Mouse (Mus musculus) CH12.LX (cell line): ENCODE data around the gene Ncor2. TPM values are rescaled to one million over a fixed set of nuclear protein-coding genes. Genes with fewer than 3 reads are reported as not detected.

ENCODE experiments used
- DNase-seq: peaks from one replicate; pipeline ENCODE4 v3.0.0-alpha.2; 2013; ENCODE audit errors: extremely low read depth
- H3K27ac ChIP-seq: 2 replicates; pipeline ENCODE4 v1.5.1; 2012; ENCODE audit warnings: low read depth, mild to moderate bottlenecking, control low read depth, moderate library complexity; ENCODE audit not compliant: insufficient read depth
- H3K27me3 ChIP-seq: replicated peaks from 2 replicates; pipeline ENCODE3; 2012; ENCODE audit warnings: inconsistent platforms
- H3K36me3 ChIP-seq, 2 experiments: replicated peaks in 1 of 2; 2 replicates each; pipeline versions ENCODE3 to v1.6.1; 2012; ENCODE audit warnings: inconsistent platforms in 1 of 2, low read length in 1 of 2, mild to moderate bottlenecking in 1 of 2, mixed read lengths in 1 of 2, moderate library complexity in 1 of 2; ENCODE audit not compliant: control insufficient read depth in 1 of 2, insufficient read depth in 1 of 2
- H3K4me1 ChIP-seq, 2 experiments: 2 replicates each; pipeline ENCODE4 v1.6.1; 2012; ENCODE audit warnings: inconsistent platforms in 1 of 2, moderate library complexity in 1 of 2; ENCODE audit not compliant: insufficient read depth in 2 of 2, control insufficient read depth in 1 of 2
- H3K4me2 ChIP-seq: 2 replicates; pipeline ENCODE4 v1.6.1; 2012; ENCODE audit warnings: low read depth, mild to moderate bottlenecking, control low read depth; ENCODE audit not compliant: poor library complexity, insufficient read depth, severe bottlenecking
- H3K4me3 ChIP-seq, 3 experiments: fragments of 150-350 bp in 1 of 3; sonication (generic) in 1 of 3; replicated peaks in 1 of 3; 2 replicates each; pipeline versions ENCODE3 to v1.5.1; 2011 to 2012; ENCODE audit warnings: low read depth in 2 of 3, low read length in 2 of 3, mild to moderate bottlenecking in 2 of 3, moderate library complexity in 2 of 3, control low read depth in 1 of 3, improper control_type of control experiment in 1 of 3, inconsistent platforms in 1 of 3, mixed read lengths in 1 of 3; ENCODE audit not compliant: poor library complexity in 1 of 3
- H3K79me2 ChIP-seq: replicated peaks from 2 replicates; pipeline ENCODE4 v1.6.1; 2012; ENCODE audit warnings: mild to moderate bottlenecking, moderate library complexity; ENCODE audit not compliant: control insufficient read depth, poor library complexity, insufficient read depth, severe bottlenecking; ENCODE audit errors: extremely low read depth
- H3K9ac ChIP-seq: 2 replicates; pipeline ENCODE4 v1.6.1; 2012; ENCODE audit warnings: low read depth, mild to moderate bottlenecking, control low read depth, moderate library complexity; ENCODE audit not compliant: insufficient read depth
- H3K9me3 ChIP-seq: replicated peaks from 2 replicates; pipeline ENCODE3; 2012; ENCODE audit warnings: low read length, inconsistent platforms, mixed read lengths
- BHLHE40 ChIP-seq: IDR thresholded peaks from 2 replicates; pipeline ENCODE4 v1.6.1; 2011; ENCODE audit warnings: mild to moderate bottlenecking, low read depth, low read length, improper control_type of control experiment
- CHD2 ChIP-seq: IDR thresholded peaks from 2 replicates; pipeline ENCODE4 v1.6.1; 2011; ENCODE audit warnings: low read length, improper control_type of control experiment
- CTCF ChIP-seq, 2 experiments: IDR thresholded peaks in 1 of 2; conservative IDR thresholded peaks in 1 of 2; 2 replicates each; pipeline ENCODE4 v1.5.1; 2011 to 2012; ENCODE audit warnings: low read depth in 2 of 2, low read length in 2 of 2, improper control_type of control experiment in 1 of 2, inconsistent platforms in 1 of 2, mild to moderate bottlenecking in 1 of 2, moderate library complexity in 1 of 2
- E2F4 ChIP-seq: IDR thresholded peaks from 2 replicates; pipeline ENCODE4 v1.6.1; 2011; ENCODE audit warnings: low read depth, low read length, improper control_type of control experiment; ENCODE audit not compliant: insufficient replicate concordance
- ELF1 ChIP-seq: IDR thresholded peaks from 2 replicates; pipeline ENCODE4 v1.6.1; 2014; ENCODE audit warnings: low read depth, mild to moderate bottlenecking, inconsistent platforms, low read length, improper control_type of control experiment
- EP300 ChIP-seq: IDR thresholded peaks from 2 replicates; pipeline ENCODE4 v1.6.1; 2011; ENCODE audit warnings: low read length, improper control_type of control experiment
- GABPA ChIP-seq: IDR thresholded peaks from 2 replicates; pipeline ENCODE4 v1.6.1; 2012; ENCODE audit warnings: low read depth, low read length, improper control_type of control experiment, inconsistent platforms; ENCODE audit not compliant: insufficient replicate concordance
- JUN ChIP-seq: IDR thresholded peaks from 2 replicates; pipeline ENCODE4 v1.6.1; 2011; ENCODE audit warnings: low read depth, mild to moderate bottlenecking, low read length, improper control_type of control experiment, moderate library complexity; ENCODE audit not compliant: insufficient read depth
- KAT2A ChIP-seq: IDR thresholded peaks from 2 replicates; pipeline ENCODE4 v1.6.1; 2012; ENCODE audit warnings: low read length, improper control_type of control experiment, inconsistent platforms; ENCODE audit not compliant: insufficient replicate concordance
- MAFK ChIP-seq: IDR thresholded peaks from 2 replicates; pipeline ENCODE4 v1.6.1; 2011; ENCODE audit warnings: low read length, improper control_type of control experiment; ENCODE audit not compliant: insufficient replicate concordance
- MAZ ChIP-seq: IDR thresholded peaks from 2 replicates; pipeline ENCODE4 v1.6.1; 2012; ENCODE audit warnings: low read depth, mild to moderate bottlenecking, inconsistent platforms, low read length, improper control_type of control experiment, moderate library complexity
- MXI1 ChIP-seq: IDR thresholded peaks from 2 replicates; pipeline ENCODE4 v1.6.1; 2011; ENCODE audit warnings: mild to moderate bottlenecking, low read depth, low read length, improper control_type of control experiment
- NELFE ChIP-seq: IDR thresholded peaks from 2 replicates; pipeline ENCODE4 v1.6.1; 2011; ENCODE audit warnings: low read depth, low read length, improper control_type of control experiment
- NRF1 ChIP-seq: IDR thresholded peaks from 2 replicates; pipeline ENCODE4 v1.6.1; 2014; ENCODE audit warnings: low read depth, mild to moderate bottlenecking, inconsistent platforms, low read length, improper control_type of control experiment, moderate library complexity
- RAD21 ChIP-seq: IDR thresholded peaks from 2 replicates; pipeline ENCODE4 v1.6.1; 2011; ENCODE audit warnings: low read depth, mild to moderate bottlenecking, low read length, improper control_type of control experiment, moderate library complexity
- RCOR1 ChIP-seq: conservative IDR thresholded peaks from 2 replicates; pipeline ENCODE4 v1.6.1; 2012; ENCODE audit warnings: low read depth, mild to moderate bottlenecking, inconsistent platforms, low read length, improper control_type of control experiment
- SIN3A ChIP-seq: IDR thresholded peaks from 2 replicates; pipeline ENCODE4 v1.6.1; 2012; ENCODE audit warnings: low read length, improper control_type of control experiment, inconsistent platforms
- ZC3H11A ChIP-seq: IDR thresholded peaks from 2 replicates; pipeline ENCODE4 v1.6.1; 2012; ENCODE audit warnings: low read depth, mild to moderate bottlenecking, inconsistent platforms, low read length, improper control_type of control experiment
- ZMIZ1 ChIP-seq: IDR thresholded peaks from 2 replicates; pipeline ENCODE4 v1.6.1; 2012; ENCODE audit warnings: low read depth, mild to moderate bottlenecking, inconsistent platforms, low read length, improper control_type of control experiment
- dilution Hi-C: fragments of 300-500 bp; cut with MboI; formaldehyde crosslinking; loops from 2 replicates; pipeline ENCODE4 v1.14.3; 2020; ENCODE audit warnings: low sequenced_read_pairs; ENCODE audit not compliant: extremely low pct_unique_long_range_greater_than_20kb, extremely low pct_ligation_motif_present
- in situ Hi-C: fragments of 300-500 bp; cut with MboI; formaldehyde crosslinking; loops from 3 replicates; pipeline ENCODE4 v1.14.3; 2019; ENCODE audit warnings: low sequenced_read_pairs, low pct_ligation_motif_present, low pct_unique_long_range_greater_than_20kb, mixed read lengths
- polyA plus RNA-seq: library from polyadenylated mRNA; unstranded; fragments of >175 nt; gene quantifications from 2 replicates; pipeline ENCODE4 v1.2.1, GENCODE M21; 2012; ENCODE audit warnings: low read depth; ENCODE audit not compliant: insufficient read length
- total RNA-seq, 2 experiments: library from RNA; depleted of rRNA; stranded (reverse); fragments of 300-350 nt in 1 of 2; fragments of >200 nt in 1 of 2; gene quantifications; 2 replicates each; pipeline ENCODE4 v1.2.3; 2012 to 2014

Ncor2 gene
- total and polyA plus RNA-seq, 3 experiments = 3.9 to 44.7 (median 10.8) TPM

GRCm38 (mm10) chr5:125143114-125143872 is 35.7 kb downstream of the Ncor2 start:
- TF ChIP-seq ZMIZ1 = no peak
- no peak for TF ChIP-seq SIN3A
- no peak for TF ChIP-seq RAD21
- no peak for TF ChIP-seq RCOR1
- no peak for TF ChIP-seq KAT2A
- no peak for TF ChIP-seq EP300
- TF ChIP-seq BHLHE40 = no peak
- no peak for TF ChIP-seq ZC3H11A
- TF ChIP-seq CHD2 = no peak
- no peak for TF ChIP-seq MXI1
- no peak for TF ChIP-seq ELF1
- Histone ChIP-seq H3K4me1 (peaks cover 36 to 92% of the 10 kb centered on the region in 2 experiments), H3K27me3 (no peaks in the 10 kb centered on the region), H3K79me2 (peaks cover 15% of the 10 kb centered on the region), H3K9me3 (no peaks in the 10 kb centered on the region), H3K9ac (no peak overlapping the region), H3K27ac (no peak overlapping the region), H3K36me3 (peaks cover 0 to 24% of the 10 kb centered on the region in 2 experiments), H3K4me2 (no peak overlapping the region), H3K4me3 (no peak overlapping the region)
- in situ Hi-C loops (no loop called here), dilution Hi-C loops (no loop called here)
- DNase-seq = no peak

DNA sequence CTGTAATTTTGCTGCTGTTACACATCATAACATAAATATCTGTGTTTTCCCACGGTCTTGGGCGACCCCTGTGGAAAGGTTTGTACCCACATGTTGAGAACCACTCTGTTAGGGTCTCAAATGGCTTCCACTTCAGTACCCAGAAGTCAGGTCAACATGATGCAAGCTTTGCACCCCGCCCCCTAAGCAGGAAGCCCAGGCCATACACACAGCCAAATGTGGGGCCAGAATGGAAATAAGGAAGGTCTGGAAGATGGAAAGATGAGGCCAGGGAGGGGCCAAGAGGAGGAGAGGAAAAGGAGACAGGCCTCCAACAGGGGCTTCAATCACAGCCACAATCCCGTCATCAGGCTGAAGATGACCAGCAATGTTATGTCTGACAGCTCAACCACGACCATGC is 37.1 kb downstream of the Ncor2 start:
- Histone ChIP-seq H3K9ac (no peak overlapping the region), H3K4me1 (peaks cover 31 to 92% of the 10 kb centered on the region in 2 experiments), H3K79me2 (peaks cover 15% of the 10 kb centered on the region), H3K4me2 (no peak overlapping the region), H3K36me3 (peaks cover 0 to 24% of the 10 kb centered on the region in 2 experiments), H3K27me3 (no peaks in the 10 kb centered on the region), H3K27ac (no peak overlapping the region), H3K9me3 (no peaks in the 10 kb centered on the region), H3K4me3 (no peak overlapping the region)
- in situ Hi-C loops (no loop called here), dilution Hi-C loops (no loop called here)
- TF ChIP-seq EP300 (no peak), CHD2 (no peak), JUN (no peak), GABPA (no peak), ZMIZ1 (no peak), CTCF (conservative IDR thresholded peaks at IDR 0.05 in 1 of 2, IDR thresholded peaks at IDR 0.05 in 1 of 2; ENCODE audit: low read depth in 2 of 2, low read length in 2 of 2) (no peak), NELFE (no peak), E2F4 (no peak), NRF1 (no peak), MAZ (no peak), MAFK (no peak)
- no peak for DNase-seq
